Mouse (Mus musculus): ENCODE results near the gene Rab40c. TPM values are rescaled to one million over a fixed set of nuclear protein-coding genes. Genes with fewer than 3 reads are reported as not detected.

Gene Rab40c
- polyA plus RNA-seq, 1 experiment from 2014 or later = 24.3 TPM

- peak overlapping the region; percentile 94 for H3K4me2 ChIP-seq (ENCODE audit: low read depth, low read length)
- no peaks in the 10 kb centered on the region for H3K27me3 ChIP-seq (replicated peaks; ENCODE audit: control insufficient read depth, insufficient read depth, low read length)
- H3K4me3 ChIP-seq (ENCODE audit: low read length) = peak overlapping the region; percentile 85
- H3K9me3 ChIP-seq (ENCODE audit: control insufficient read depth, low read length) = no peaks in the 10 kb centered on the region
- H3K4me1 ChIP-seq (ENCODE audit: control insufficient read depth, insufficient read depth, low read length) = peaks cover 67% of the 10 kb centered on the region
- H3K27ac ChIP-seq (ENCODE audit: low read length) = peak overlapping the region; percentile 97
- 16% methylated on average over 6 of the region's 6 CpGs for WGBS
- peak overlapping the region; percentile 86 for H3K9ac ChIP-seq (ENCODE audit: low read depth, low read length)
- ATAC-seq = no peak
- peaks cover 11% of the 10 kb centered on the region for H3K36me3 ChIP-seq (ENCODE audit: control insufficient read depth, insufficient read depth, low read length)
Measured at GRCm38 (mm10) chr17:25833961-25834594, 85.4 kb downstream of the Rab40c start.

GRCm38 (mm10) chr17:25833291-25833663, 86.2 kb downstream of the Rab40c start, which contains the start of gene Stub1:
Gene Stub1 (minus strand): TSS chr17:25833404.
- peak; percentile 78 for ATAC-seq
- Histone ChIP-seq H3K4me1 (ENCODE audit: control insufficient read depth, insufficient read depth, low read length) (peaks cover 71% of the 10 kb centered on the region), H3K9me3 (ENCODE audit: control insufficient read depth, low read length) (no peaks in the 10 kb centered on the region), H3K4me3 (ENCODE audit: low read length) (peak within 1 kb of the TSS; percentile 85), H3K9ac (ENCODE audit: low read depth, low read length) (peak within 1 kb of the TSS; percentile 90), H3K27ac (ENCODE audit: low read length) (peak within 1 kb of the TSS; percentile 97), H3K4me2 (ENCODE audit: low read depth, low read length) (peak within 1 kb of the TSS; percentile 98), H3K27me3 (replicated peaks; ENCODE audit: control insufficient read depth, insufficient read depth, low read length) (no peaks in the 10 kb centered on the region), H3K36me3 (ENCODE audit: control insufficient read depth, insufficient read depth, low read length) (peaks cover 10% of the 10 kb centered on the region)
- under 1% methylated on average over 24 of the region's 24 CpGs for WGBS

GRCm38 (mm10) chr17:25832436-25833290, 86.9 kb downstream of the Rab40c start:
- Histone ChIP-seq H3K4me2 (ENCODE audit: low read depth, low read length) (peak overlapping the region; percentile 98), H3K4me1 (ENCODE audit: control insufficient read depth, insufficient read depth, low read length) (peaks cover 70% of the 10 kb centered on the region), H3K4me3 (ENCODE audit: low read length) (peak overlapping the region; percentile 85), H3K27ac (ENCODE audit: low read length) (peak overlapping the region; percentile 97), H3K9me3 (ENCODE audit: control insufficient read depth, low read length) (no peaks in the 10 kb centered on the region), H3K27me3 (replicated peaks; ENCODE audit: control insufficient read depth, insufficient read depth, low read length) (no peaks in the 10 kb centered on the region), H3K9ac (ENCODE audit: low read depth, low read length) (peak overlapping the region; percentile 90), H3K36me3 (ENCODE audit: control insufficient read depth, insufficient read depth, low read length) (peaks cover 10% of the 10 kb centered on the region)
- WGBS = under 1% methylated on average over 77 of the region's 77 CpGs
- peak; percentile 89 for ATAC-seq

Other genes with a start within 250 kb of the Rab40c start
- gene Gng13, start 202.6 kb downstream of the Rab40c start, polyA plus RNA-seq (2015; fragmentation: Nextera tagmentation; extraction: Ambion mirVana) = 1.9 TPM in 2 replicates
- 20.6 and 22.7 TPM in 2 replicates for gene Chtf18, start 192.3 kb downstream of the Rab40c start, polyA plus RNA-seq (2015; fragmentation: Nextera tagmentation; extraction: Ambion mirVana)
- gene Rpusd1, start 192.1 kb downstream of the Rab40c start, polyA plus RNA-seq (2015; fragmentation: Nextera tagmentation; extraction: Ambion mirVana) = 15.8 and 19.4 TPM in 2 replicates
- gene Mslnl, start 183.7 kb downstream of the Rab40c start, polyA plus RNA-seq (2015; fragmentation: Nextera tagmentation; extraction: Ambion mirVana) = 0.05 TPM in 2 replicates
- 27.7 and 33.3 TPM in 2 replicates for gene Msln, start 165.3 kb downstream of the Rab40c start, polyA plus RNA-seq (2015; fragmentation: Nextera tagmentation; extraction: Ambion mirVana)
- 33.6 and 34.6 TPM in 2 replicates for gene Narfl, start 146.0 kb downstream of the Rab40c start, polyA plus RNA-seq (2015; fragmentation: Nextera tagmentation; extraction: Ambion mirVana)
- 36.8 and 41.1 TPM in 2 replicates for gene Haghl, start 134.1 kb downstream of the Rab40c start, polyA plus RNA-seq (2015; fragmentation: Nextera tagmentation; extraction: Ambion mirVana)
- 0.16 and 0.27 TPM in 2 replicates for gene Ccdc78, start 133.1 kb downstream of the Rab40c start, polyA plus RNA-seq (2015; fragmentation: Nextera tagmentation; extraction: Ambion mirVana)
- gene Fam173a, start 126.8 kb downstream of the Rab40c start, polyA plus RNA-seq (2015; fragmentation: Nextera tagmentation; extraction: Ambion mirVana) = 111 and 112 TPM in 2 replicates
- not detected in 2 replicates for gene AC134908.4, start 124.1 kb downstream of the Rab40c start, polyA plus RNA-seq (2015; fragmentation: Nextera tagmentation; extraction: Ambion mirVana)
- gene Metrn, start 122.6 kb downstream of the Rab40c start, polyA plus RNA-seq (2015; fragmentation: Nextera tagmentation; extraction: Ambion mirVana) = 34.6 and 37.0 TPM in 2 replicates
- 2.2 and 2.4 TPM in 2 replicates for gene Fbxl16, start 110.6 kb downstream of the Rab40c start, polyA plus RNA-seq (2015; fragmentation: Nextera tagmentation; extraction: Ambion mirVana)
- 23.4 and 25.5 TPM in 2 replicates for gene Wdr24, start 96.1 kb downstream of the Rab40c start, polyA plus RNA-seq (2015; fragmentation: Nextera tagmentation; extraction: Ambion mirVana)
- 50.1 and 50.9 TPM in 2 replicates for gene Jmjd8, start 90.9 kb downstream of the Rab40c start, polyA plus RNA-seq (2015; fragmentation: Nextera tagmentation; extraction: Ambion mirVana)
- 303 and 321 TPM in 2 replicates for gene Stub1, start 86.3 kb downstream of the Rab40c start, polyA plus RNA-seq (2015; fragmentation: Nextera tagmentation; extraction: Ambion mirVana)
- gene Rhbdl1, start 82.4 kb downstream of the Rab40c start, polyA plus RNA-seq (2015; fragmentation: Nextera tagmentation; extraction: Ambion mirVana) = 1.6 and 2.0 TPM in 2 replicates
- 1.4 and 2.3 TPM in 2 replicates for gene Gm20683, start 78.0 kb downstream of the Rab40c start, polyA plus RNA-seq (2015; fragmentation: Nextera tagmentation; extraction: Ambion mirVana)
- 21.5 and 23.2 TPM in 2 replicates for gene Rhot2, start 74.9 kb downstream of the Rab40c start, polyA plus RNA-seq (2015; fragmentation: Nextera tagmentation; extraction: Ambion mirVana)
- gene Wdr90, start 58.2 kb downstream of the Rab40c start, polyA plus RNA-seq (2015; fragmentation: Nextera tagmentation; extraction: Ambion mirVana) = 11.3 and 11.9 TPM in 2 replicates
- 79.5 and 89.3 TPM in 2 replicates for gene Mcrip2, start 51.0 kb downstream of the Rab40c start, polyA plus RNA-seq (2015; fragmentation: Nextera tagmentation; extraction: Ambion mirVana)
- gene Mettl26, start 44.7 kb downstream of the Rab40c start, polyA plus RNA-seq (2015; fragmentation: Nextera tagmentation; extraction: Ambion mirVana) = 61.0 and 66.9 TPM in 2 replicates
- gene Wfikkn1, start 38.9 kb downstream of the Rab40c start, polyA plus RNA-seq (2015; fragmentation: Nextera tagmentation; extraction: Ambion mirVana) = 0.16 and 0.55 TPM in 2 replicates
- 57.8 and 59.7 TPM in 2 replicates for gene Pigq, start 25.2 kb upstream of the Rab40c start, polyA plus RNA-seq (2015; fragmentation: Nextera tagmentation; extraction: Ambion mirVana)
- gene Nhlrc4, start 25.2 kb upstream of the Rab40c start, polyA plus RNA-seq (2015; fragmentation: Nextera tagmentation; extraction: Ambion mirVana) = 0.73 TPM in 1 of 2 replicates, not detected in the other
- gene A930017K11Rik, start 32.8 kb upstream of the Rab40c start, polyA plus RNA-seq (2015; fragmentation: Nextera tagmentation; extraction: Ambion mirVana) = 0.21 and 0.22 TPM in 2 replicates
- gene Capn15, start 66.1 kb upstream of the Rab40c start, polyA plus RNA-seq (2015; fragmentation: Nextera tagmentation; extraction: Ambion mirVana) = 22.3 and 24.5 TPM in 2 replicates
- gene Rab11fip3, start 149.8 kb upstream of the Rab40c start, polyA plus RNA-seq (2015; fragmentation: Nextera tagmentation; extraction: Ambion mirVana) = 13.0 and 18.0 TPM in 2 replicates
- 49.6 and 51.5 TPM in 2 replicates for gene Decr2, start 170.6 kb upstream of the Rab40c start, polyA plus RNA-seq (2015; fragmentation: Nextera tagmentation; extraction: Ambion mirVana)
- gene Nme4, start 175.9 kb upstream of the Rab40c start, polyA plus RNA-seq (2015; fragmentation: Nextera tagmentation; extraction: Ambion mirVana) = 92.1 and 97.1 TPM in 2 replicates
- gene Tmem8, start 193.6 kb upstream of the Rab40c start, polyA plus RNA-seq (2015; fragmentation: Nextera tagmentation; extraction: Ambion mirVana) = 12.1 and 15.1 TPM in 2 replicates
- gene Mrpl28, start 203.8 kb upstream of the Rab40c start, polyA plus RNA-seq (2015; fragmentation: Nextera tagmentation; extraction: Ambion mirVana) = 242 and 260 TPM in 2 replicates
- gene Axin1, start 219.0 kb upstream of the Rab40c start, polyA plus RNA-seq (2015; fragmentation: Nextera tagmentation; extraction: Ambion mirVana) = 5.9 and 6.6 TPM in 2 replicates